Mouse (Mus musculus): Measurements from ENCODE around the gene Dnaaf1.

- TF ChIP-seq CTCF (IDR thresholded peaks at IDR 0.05; ENCODE audit: control insufficient read depth, insufficient read depth, low read length) (no peak), POLR2A (IDR thresholded peaks at IDR 0.05; ENCODE audit: borderline replicate concordance, control insufficient read depth, low read depth, low read length) (no peak)
Observed at GRCm38 (mm10) chr8:119615096-119615495, 40.1 kb downstream of the Dnaaf1 start.

Data from bone marrow, adult 2 months (tissue).